Mouse (Mus musculus): Measurements from ENCODE around the gene Ahcyl2. TPM values are rescaled to one million over a fixed set of nuclear protein-coding genes. Genes with fewer than 3 reads are reported as not detected.

Ahcyl2 gene
- polyA plus RNA-seq, 1 experiment: 37.2 TPM

DNA sequence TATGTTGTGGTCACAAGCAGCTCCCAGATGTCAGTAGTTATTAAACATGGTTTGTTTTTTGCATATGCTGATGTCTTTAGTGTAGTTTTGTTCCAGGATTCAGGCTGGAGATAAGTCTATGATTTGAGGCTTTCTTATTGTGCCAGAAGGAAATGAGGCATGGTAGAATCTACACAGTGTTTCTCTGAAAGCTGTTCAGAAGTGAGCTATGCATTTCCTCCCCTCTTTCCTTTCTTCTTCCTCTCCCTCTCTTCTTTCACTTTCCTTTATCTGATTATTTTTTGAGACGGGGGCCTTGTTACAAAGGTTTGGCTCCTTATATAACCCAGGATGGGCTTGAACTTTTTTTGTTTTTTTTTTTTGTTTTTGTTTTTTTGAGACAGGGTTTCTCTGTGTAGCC, 25.7 kb downstream of the Ahcyl2 start:
- TF ChIP-seq CTCF (IDR thresholded peaks at IDR 0.05; ENCODE audit: low read depth, low read length) (no peak), EP300 (IDR thresholded peaks at IDR 0.05; ENCODE audit: insufficient read depth, low read depth, low read length) (no peak), POLR2A (IDR thresholded peaks at IDR 0.05; ENCODE audit: insufficient read depth, low read length) (no peak)
- no peak overlapping the region for H3K4me3 ChIP-seq (ENCODE audit: low read depth, low read length)

DNA sequence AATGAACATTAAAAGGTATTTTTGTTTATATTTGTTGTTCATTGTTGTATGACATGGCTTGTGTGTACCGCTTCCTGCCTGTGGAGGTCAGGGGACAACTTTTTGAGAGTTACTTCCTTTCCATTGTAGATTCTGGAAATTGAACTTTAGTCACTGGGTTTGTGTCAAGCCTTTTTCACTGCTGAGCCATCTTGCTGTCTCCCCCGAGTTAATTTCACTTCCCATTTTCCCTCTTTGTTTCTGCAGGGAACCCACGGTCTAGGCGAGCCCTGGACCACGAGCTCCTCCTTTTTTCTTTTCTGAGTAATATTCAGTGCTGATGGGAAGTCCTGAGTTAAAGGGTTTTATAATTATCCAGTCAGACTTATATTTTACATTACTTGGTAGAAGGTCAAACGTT, 26.8 kb downstream of the Ahcyl2 start:
- H3K9ac ChIP-seq (ENCODE audit: low read depth, poor library complexity, severe bottlenecking): no peak overlapping the region
- no peak overlapping the region for H3K27ac ChIP-seq (ENCODE audit: insufficient read depth, low read length)
- H3K4me3 ChIP-seq (ENCODE audit: low read depth, low read length): no peak overlapping the region
- no peak for TF ChIP-seq POLR2A (IDR thresholded peaks at IDR 0.05; ENCODE audit: insufficient read depth, low read length)
- no peak for TF ChIP-seq CTCF (IDR thresholded peaks at IDR 0.05; ENCODE audit: low read depth, low read length)
- no peak for TF ChIP-seq EP300 (IDR thresholded peaks at IDR 0.05; ENCODE audit: insufficient read depth, low read depth, low read length)
- no peaks in the 10 kb centered on the region for H3K4me1 ChIP-seq (ENCODE audit: control insufficient read depth, insufficient read depth, low read length)
- H3K9me3 ChIP-seq (replicated peaks; ENCODE audit: control insufficient read depth, insufficient read depth, low read length, poor library complexity, severe bottlenecking): no peaks in the 10 kb centered on the region
- H3K36me3 ChIP-seq (ENCODE audit: control insufficient read depth, insufficient read depth, low read length, poor library complexity, severe bottlenecking): no peaks in the 10 kb centered on the region
- no peaks in the 10 kb centered on the region for H3K27me3 ChIP-seq (ENCODE audit: control insufficient read depth, insufficient read depth, low read length, poor library complexity, severe bottlenecking)

More for the DNA sequence above, 25.7 kb downstream of the Ahcyl2 start:
- H3K4me1 ChIP-seq (ENCODE audit: control insufficient read depth, insufficient read depth, low read length): no peaks in the 10 kb centered on the region
- no peak overlapping the region for H3K27ac ChIP-seq (ENCODE audit: insufficient read depth, low read length)
- H3K27me3 ChIP-seq (ENCODE audit: control insufficient read depth, insufficient read depth, low read length, poor library complexity, severe bottlenecking): no peaks in the 10 kb centered on the region
- no peaks in the 10 kb centered on the region for H3K9me3 ChIP-seq (replicated peaks; ENCODE audit: control insufficient read depth, insufficient read depth, low read length, poor library complexity, severe bottlenecking)
- H3K36me3 ChIP-seq (ENCODE audit: control insufficient read depth, insufficient read depth, low read length, poor library complexity, severe bottlenecking): no peaks in the 10 kb centered on the region
- H3K9ac ChIP-seq (ENCODE audit: low read depth, poor library complexity, severe bottlenecking): no peak overlapping the region

GRCm38 (mm10) chr6:29802979-29803378, 35.2 kb downstream of the Ahcyl2 start:
- H3K27ac ChIP-seq (ENCODE audit: insufficient read depth, low read length): no peak overlapping the region
- H3K36me3 ChIP-seq (ENCODE audit: control insufficient read depth, insufficient read depth, low read length, poor library complexity, severe bottlenecking): no peaks in the 10 kb centered on the region
- H3K9me3 ChIP-seq (replicated peaks; ENCODE audit: control insufficient read depth, insufficient read depth, low read length, poor library complexity, severe bottlenecking): no peaks in the 10 kb centered on the region
- TF ChIP-seq POLR2A (IDR thresholded peaks at IDR 0.05; ENCODE audit: insufficient read depth, low read length) (no peak), EP300 (IDR thresholded peaks at IDR 0.05; ENCODE audit: insufficient read depth, low read depth, low read length) (no peak), CTCF (IDR thresholded peaks at IDR 0.05; ENCODE audit: low read depth, low read length) (no peak)
- no peaks in the 10 kb centered on the region for H3K4me1 ChIP-seq (ENCODE audit: control insufficient read depth, insufficient read depth, low read length)
- H3K4me3 ChIP-seq (ENCODE audit: low read depth, low read length): no peak overlapping the region
- no peak overlapping the region for H3K9ac ChIP-seq (ENCODE audit: low read depth, poor library complexity, severe bottlenecking)
- H3K27me3 ChIP-seq (ENCODE audit: control insufficient read depth, insufficient read depth, low read length, poor library complexity, severe bottlenecking): no peaks in the 10 kb centered on the region

GRCm38 (mm10) chr6:29804006-29804405, 36.2 kb downstream of the Ahcyl2 start:
- Histone ChIP-seq H3K4me1 (ENCODE audit: control insufficient read depth, insufficient read depth, low read length) (no peaks in the 10 kb centered on the region), H3K27ac (ENCODE audit: insufficient read depth, low read length) (no peak overlapping the region), H3K9me3 (replicated peaks; ENCODE audit: control insufficient read depth, insufficient read depth, low read length, poor library complexity, severe bottlenecking) (no peaks in the 10 kb centered on the region), H3K9ac (ENCODE audit: low read depth, poor library complexity, severe bottlenecking) (no peak overlapping the region), H3K36me3 (ENCODE audit: control insufficient read depth, insufficient read depth, low read length, poor library complexity, severe bottlenecking) (no peaks in the 10 kb centered on the region), H3K27me3 (ENCODE audit: control insufficient read depth, insufficient read depth, low read length, poor library complexity, severe bottlenecking) (no peaks in the 10 kb centered on the region), H3K4me3 (ENCODE audit: low read depth, low read length) (no peak overlapping the region)
- TF ChIP-seq POLR2A (IDR thresholded peaks at IDR 0.05; ENCODE audit: insufficient read depth, low read length): no peak
- no peak for TF ChIP-seq CTCF (IDR thresholded peaks at IDR 0.05; ENCODE audit: low read depth, low read length)
- no peak for TF ChIP-seq EP300 (IDR thresholded peaks at IDR 0.05; ENCODE audit: insufficient read depth, low read depth, low read length)

GRCm38 (mm10) chr6:29805381-29805780, 37.6 kb downstream of the Ahcyl2 start:
- no peak overlapping the region for H3K27ac ChIP-seq (ENCODE audit: insufficient read depth, low read length)
- no peaks in the 10 kb centered on the region for H3K9me3 ChIP-seq (replicated peaks; ENCODE audit: control insufficient read depth, insufficient read depth, low read length, poor library complexity, severe bottlenecking)
- H3K36me3 ChIP-seq (ENCODE audit: control insufficient read depth, insufficient read depth, low read length, poor library complexity, severe bottlenecking): no peaks in the 10 kb centered on the region
- H3K27me3 ChIP-seq (ENCODE audit: control insufficient read depth, insufficient read depth, low read length, poor library complexity, severe bottlenecking): no peaks in the 10 kb centered on the region
- no peaks in the 10 kb centered on the region for H3K4me1 ChIP-seq (ENCODE audit: control insufficient read depth, insufficient read depth, low read length)
- H3K9ac ChIP-seq (ENCODE audit: low read depth, poor library complexity, severe bottlenecking): no peak overlapping the region
- TF ChIP-seq CTCF (IDR thresholded peaks at IDR 0.05; ENCODE audit: low read depth, low read length): no peak
- TF ChIP-seq EP300 (IDR thresholded peaks at IDR 0.05; ENCODE audit: insufficient read depth, low read depth, low read length): no peak
- no peak for TF ChIP-seq POLR2A (IDR thresholded peaks at IDR 0.05; ENCODE audit: insufficient read depth, low read length)
- H3K4me3 ChIP-seq (ENCODE audit: low read depth, low read length): no peak overlapping the region

- Histone ChIP-seq H3K9me3 (replicated peaks; ENCODE audit: control insufficient read depth, insufficient read depth, low read length, poor library complexity, severe bottlenecking) (no peaks in the 10 kb centered on the region), H3K27ac (ENCODE audit: insufficient read depth, low read length) (no peak overlapping the region), H3K9ac (ENCODE audit: low read depth, poor library complexity, severe bottlenecking) (no peak overlapping the region), H3K36me3 (ENCODE audit: control insufficient read depth, insufficient read depth, low read length, poor library complexity, severe bottlenecking) (no peaks in the 10 kb centered on the region), H3K4me3 (ENCODE audit: low read depth, low read length) (no peak overlapping the region), H3K4me1 (ENCODE audit: control insufficient read depth, insufficient read depth, low read length) (peaks cover 1% of the 10 kb centered on the region), H3K27me3 (ENCODE audit: control insufficient read depth, insufficient read depth, low read length, poor library complexity, severe bottlenecking) (no peaks in the 10 kb centered on the region)
- no peak for TF ChIP-seq EP300 (IDR thresholded peaks at IDR 0.05; ENCODE audit: insufficient read depth, low read depth, low read length)
- TF ChIP-seq CTCF (IDR thresholded peaks at IDR 0.05; ENCODE audit: low read depth, low read length): no peak
- TF ChIP-seq POLR2A (IDR thresholded peaks at IDR 0.05; ENCODE audit: insufficient read depth, low read length): no peak
These were observed 44.3 kb downstream of the Ahcyl2 start for GRCm38 (mm10) chr6:29812076-29812475.

All from ES-Bruce4 (cell line).